In genomic region chr14:31233070-31233995, GRCm38 (mm10) we compare ENCODE assay signal across 8 mouse cellular contexts. TPM values are rescaled to one million over a fixed set of nuclear protein-coding genes. Genes with fewer than 3 reads are reported as not detected.
A peak's percentile ranks its signal among the peaks of the same experiment; 100 is the strongest.
DNase-seq lines count a peak whose midpoint lies in the region; ATAC-seq and TF ChIP-seq lines count a peak whose summit lies in the region.

No protein-coding gene starts in this region.

- no peak overlapping the region for H3K27ac ChIP-seq in intestine, embryonic 15.5 days
- peak overlapping the region; percentile 36; the same call in 1 of the 2 replicates for H3K27ac ChIP-seq in lung, embryonic 14.5 days (ENCODE audit: low read depth)

- no peaks in the 10 kb centered on the region for H3K36me3 ChIP-seq in intestine, embryonic 15.5 days
- no peaks in the 10 kb centered on the region for H3K36me3 ChIP-seq in lung, embryonic 14.5 days (ENCODE audit: insufficient read depth)

- ATAC-seq in intestine, embryonic 15.5 days: peak; percentile 18; the same call in 1 of the 2 replicates
- peak; percentile 42 for ATAC-seq in lung, embryonic 14.5 days (ENCODE audit: insufficient read depth)

- H3K4me1 ChIP-seq in intestine, embryonic 15.5 days (replicated peaks): 0 out of 2 replicates have a peak, but pooled peaks cover under 1% of the 10 kb centered on the region
- H3K4me1 ChIP-seq in lung, embryonic 14.5 days (ENCODE audit: insufficient read depth): no peaks in the 10 kb centered on the region; the same call in 1 of the 2 replicates

- WGBS in intestine, embryonic 15.5 days: 75% methylated on average over 14 of the region's 14 CpGs
- WGBS in lung, embryonic 14.5 days: 72% methylated on average over 14 of the region's 14 CpGs

- intact Hi-C loops in left cerebral cortex, postnatal 36 days (cut with DNase I): no loop called here

- H3K4me2 ChIP-seq in intestine, embryonic 15.5 days (replicated peaks): no peak overlapping the region
- H3K4me2 ChIP-seq in lung, embryonic 14.5 days: no peak overlapping the region

- peak; percentile 42 for DNase-seq in adrenal gland, adult 2 months
- DNase-seq in adrenal gland, adult 18-20 months (ENCODE audit: low spot score in 2 of 2): no peak
- DNase-seq in MN1 (ENCODE audit: low spot score): peak; percentile 17
- peak; percentile 57 for DNase-seq in lung, embryonic 14.5 days
- no peak for DNase-seq in right cerebral cortex, postnatal 14 days
- no peak for DNase-seq in frontal cortex, postnatal 10 days (ENCODE audit: low spot score in 2 of 2)
- DNase-seq in left cerebral cortex, postnatal 36 days (ENCODE audit: low spot score in 2 of 2): no peak

- no peak overlapping the region for H3K9ac ChIP-seq in intestine, embryonic 15.5 days
- H3K9ac ChIP-seq in lung, embryonic 14.5 days: no peak overlapping the region

- H3K4me3 ChIP-seq in intestine, embryonic 15.5 days (replicated peaks): no peak overlapping the region
- H3K4me3 ChIP-seq in lung, embryonic 14.5 days (ENCODE audit: low read depth, low read length): no peak overlapping the region

- TF ChIP-seq CTCF in lung, embryonic 14.5 days (IDR thresholded peaks at IDR 0.05; ENCODE audit: low read depth): no peak

- no peaks in the 10 kb centered on the region for H3K9me3 ChIP-seq in intestine, embryonic 15.5 days
- no peaks in the 10 kb centered on the region for H3K9me3 ChIP-seq in lung, embryonic 14.5 days (ENCODE audit: low read depth, low read length)

- H3K27me3 ChIP-seq in intestine, embryonic 15.5 days (replicated peaks): no peaks in the 10 kb centered on the region
- H3K27me3 ChIP-seq in lung, embryonic 14.5 days (ENCODE audit: insufficient read depth, low read length): no peaks in the 10 kb centered on the region

RNA-seq across cellular contexts. Expression of gene Sema3g, which starts 15.7 kb away (rescaled TPM):
- total RNA-seq in adrenal gland, adult 2 months (2021): 10 to 100 TPM in 1 of 2 experiments, 1 to 10 TPM in 1; 5.2 to 11.2 TPM
- 8.7 and 10.9 TPM in 2 replicates for polyA plus RNA-seq in adrenal gland, adult 2 months (2012; rRNA removed)
- 10 to 100 TPM in 1 of 2 experiments, 1 to 10 TPM in 1; 8.5 to 10.6 TPM for total RNA-seq in adrenal gland, adult 18-20 months (2021)
- polyA plus RNA-seq in intestine, embryonic 15.5 days (2015; fragmentation: Nextera tagmentation; extraction: Ambion mirVana): 0.91 and 0.96 TPM in 2 replicates
- 0.38 and 0.49 TPM in 2 replicates for polyA plus RNA-seq in lung, embryonic 14.5 days (2014; fragmentation: Nextera tagmentation; extraction: Ambion mirVana)
- total RNA-seq in left cerebral cortex, postnatal 36 days (2021): 1 to 10 TPM; 4.4 to 5.8 TPM

RNA-seq across cellular contexts. Expression of gene Nisch, which starts 16.6 kb away (rescaled TPM):
- 100 to 1,000 TPM; 249 to 309 TPM for total RNA-seq in adrenal gland, adult 2 months (2021)
- polyA plus RNA-seq in adrenal gland, adult 2 months (2012; rRNA removed): 412 and 462 TPM in 2 replicates
- total RNA-seq in adrenal gland, adult 18-20 months (2021): 100 to 1,000 TPM; 257 to 319 TPM
- polyA plus RNA-seq in intestine, embryonic 15.5 days (2015; fragmentation: Nextera tagmentation; extraction: Ambion mirVana): 280 and 297 TPM in 2 replicates
- 386 and 411 TPM in 2 replicates for polyA plus RNA-seq in lung, embryonic 14.5 days (2014; fragmentation: Nextera tagmentation; extraction: Ambion mirVana)
- total RNA-seq in left cerebral cortex, postnatal 36 days (2021): 100 to 1,000 TPM; 373 to 412 TPM

RNA-seq across cellular contexts. Expression of gene Phf7, which starts 17.8 kb away (rescaled TPM):
- 1 to 10 TPM; 6.1 to 7.3 TPM for total RNA-seq in adrenal gland, adult 2 months (2021)
- 4.6 and 4.8 TPM in 2 replicates for polyA plus RNA-seq in adrenal gland, adult 2 months (2012; rRNA removed)
- total RNA-seq in adrenal gland, adult 18-20 months (2021): 1 to 10 TPM; 5.8 to 6.7 TPM
- 10.6 and 11.9 TPM in 2 replicates for polyA plus RNA-seq in intestine, embryonic 15.5 days (2015; fragmentation: Nextera tagmentation; extraction: Ambion mirVana)
- polyA plus RNA-seq in lung, embryonic 14.5 days (2014; fragmentation: Nextera tagmentation; extraction: Ambion mirVana): 11.8 and 16.5 TPM in 2 replicates
- total RNA-seq in left cerebral cortex, postnatal 36 days (2021): 1 to 10 TPM; 4.4 to 4.6 TPM

RNA-seq across cellular contexts. Expression of gene Bap1, which starts 17.9 kb away (rescaled TPM):
- total RNA-seq in adrenal gland, adult 2 months (2021): 10 to 100 TPM; 59.5 to 60.5 TPM
- polyA plus RNA-seq in adrenal gland, adult 2 months (2012; rRNA removed): 63.2 and 72.0 TPM in 2 replicates
- 10 to 100 TPM; 55.9 to 69.2 TPM for total RNA-seq in adrenal gland, adult 18-20 months (2021)
- 64.0 and 65.3 TPM in 2 replicates for polyA plus RNA-seq in intestine, embryonic 15.5 days (2015; fragmentation: Nextera tagmentation; extraction: Ambion mirVana)
- polyA plus RNA-seq in lung, embryonic 14.5 days (2014; fragmentation: Nextera tagmentation; extraction: Ambion mirVana): 83.1 and 91.5 TPM in 2 replicates
- 100 to 1,000 TPM; 144 to 148 TPM for total RNA-seq in left cerebral cortex, postnatal 36 days (2021)

RNA-seq across cellular contexts. Expression of gene Tnnc1, which starts 25.2 kb away (rescaled TPM):
- 1 to 10 TPM; 1.3 to 1.7 TPM for total RNA-seq in adrenal gland, adult 2 months (2021)
- polyA plus RNA-seq in adrenal gland, adult 2 months (2012; rRNA removed): 0.36 TPM in 1 of 2 replicates, not detected in the other
- total RNA-seq in adrenal gland, adult 18-20 months (2021): 1 to 10 TPM in 1 of 2 experiments, under 1 TPM in 1; 0.74 to 1.7 TPM
- polyA plus RNA-seq in intestine, embryonic 15.5 days (2015; fragmentation: Nextera tagmentation; extraction: Ambion mirVana): 3.3 and 6.4 TPM in 2 replicates
- polyA plus RNA-seq in lung, embryonic 14.5 days (2014; fragmentation: Nextera tagmentation; extraction: Ambion mirVana): 5.1 and 51.6 TPM in 2 replicates
- 100 to 1,000 TPM in 1 of 2 experiments, 10 to 100 TPM in 1; 41.9 to 150 TPM for total RNA-seq in left cerebral cortex, postnatal 36 days (2021)

Comparison
In these comparisons a context has a peak if more than half of its experiments do, and no peak if none do; other contexts are left out.
1. DNase-seq: peak in adrenal gland, adult 2 months (single experiment), MN1 (single experiment) and lung, embryonic 14.5 days (single experiment); none in adrenal gland, adult 18-20 months (0 of 2), right cerebral cortex, postnatal 14 days (single experiment), frontal cortex, postnatal 10 days (0 of 2) and left cerebral cortex, postnatal 36 days (0 of 2).